Mouse (Mus musculus) heart, embryonic 14.5 days (tissue): ENCODE data around the gene Txndc16. TPM values are rescaled to one million over a fixed set of nuclear protein-coding genes. Genes with fewer than 3 reads are reported as not detected.

Experiments
- ATAC-seq: fragments of 200-750 bp; cut with Nextera tagmentation; 2 replicates; pipeline ENCODE4 v1.8.0; 2017; ENCODE audit warnings: low read depth, moderate TSS enrichment; ENCODE audit not compliant: insufficient number of reproducible peaks, insufficient read depth, low FRiP score
- H3K27ac ChIP-seq, 2 experiments: fragments of 200-500 bp in 1 of 2; fragments of 300-500 bp in 1 of 2; sonication (generic) in 1 of 2; replicated peaks in 1 of 2; 2 replicates each; pipeline ENCODE4 v1.5.1; 2012 to 2014; ENCODE audit warnings: low read depth in 2 of 2, low read length in 2 of 2, control low read depth in 1 of 2, mild to moderate bottlenecking in 1 of 2, mixed read lengths in 1 of 2; ENCODE audit not compliant: control insufficient read depth in 1 of 2, insufficient read depth in 1 of 2
- H3K27me3 ChIP-seq: fragments of 300-500 bp; sonication (generic); 2 replicates; pipeline ENCODE4 v1.6.1; 2014; ENCODE audit warnings: mild to moderate bottlenecking, low read length, control low read depth; ENCODE audit not compliant: control insufficient read depth, insufficient read depth
- H3K36me3 ChIP-seq: fragments of 300-500 bp; sonication (generic); 2 replicates; pipeline ENCODE4 v1.6.1; 2014; ENCODE audit warnings: mild to moderate bottlenecking, control low read depth, low read length, mixed read lengths; ENCODE audit not compliant: control insufficient read depth, insufficient read depth
- H3K4me1 ChIP-seq, 2 experiments: fragments of 200-500 bp in 1 of 2; fragments of 300-500 bp in 1 of 2; sonication (generic) in 1 of 2; 2 replicates each; pipeline ENCODE4 v1.6.1; 2012 to 2014; ENCODE audit warnings: low read length in 2 of 2, control low read depth in 1 of 2, mixed read lengths in 1 of 2; ENCODE audit not compliant: control insufficient read depth in 2 of 2, insufficient read depth in 2 of 2
- H3K4me2 ChIP-seq: fragments of 300-500 bp; sonication (generic); 2 replicates; pipeline ENCODE4 v1.6.1; 2014; ENCODE audit warnings: mild to moderate bottlenecking, low read length
- H3K4me3 ChIP-seq, 2 experiments: fragments of 200-500 bp in 1 of 2; fragments of 300-500 bp in 1 of 2; sonication (generic) in 1 of 2; 2 replicates each; pipeline ENCODE4 v1.5.1; 2012 to 2014; ENCODE audit warnings: low read length in 2 of 2, mild to moderate bottlenecking in 2 of 2, control low read depth in 1 of 2, low read depth in 1 of 2, moderate library complexity in 1 of 2; ENCODE audit not compliant: control insufficient read depth in 1 of 2, insufficient read depth in 1 of 2
- H3K9ac ChIP-seq: fragments of 300-500 bp; sonication (generic); 2 replicates; pipeline ENCODE4 v1.6.1; 2014; ENCODE audit warnings: mild to moderate bottlenecking, low read length
- H3K9me3 ChIP-seq: fragments of 300-500 bp; sonication (generic); 2 replicates; pipeline ENCODE4 v1.6.1; 2016; ENCODE audit warnings: low read length, control low read depth; ENCODE audit not compliant: control insufficient read depth
- WGBS: fragments of 180-500 bp; shearing (Covaris S2); extraction: QIAGEN DNeasy Blood & Tissue Kit; methylation state at CpG from one replicate; pipeline ENCODE4 v1.1.7; 2014; 5-methylcytosine and 5-hydroxymethylcytosine counted together
- polyA plus RNA-seq: library from polyadenylated mRNA; unstranded; fragments of >200 nt; fragmentation: Nextera tagmentation; extraction: Ambion mirVana; gene quantifications from 2 replicates; pipeline ENCODE4 v1.2.1, GENCODE M21; 2014

Gene Txndc16
- polyA plus RNA-seq, 1 experiment from 2014 or later: 17.7 TPM

GRCm38 (mm10) chr14:45153258-45153657 is 66.9 kb downstream of the Txndc16 start:
- Histone ChIP-seq H3K9ac (no peak overlapping the region), H3K4me1 (no peaks in the 10 kb centered on the region), H3K27ac (no peak overlapping the region), H3K9me3 (no peaks in the 10 kb centered on the region), H3K4me2 (no peak overlapping the region), H3K4me3 (no peak overlapping the region), H3K36me3 (no peaks in the 10 kb centered on the region), H3K27me3 (no peaks in the 10 kb centered on the region)
- WGBS: 75% methylated on average over 2 of the region's 2 CpGs
- no peak for ATAC-seq

GRCm38 (mm10) chr14:45142511-45142910 is 77.6 kb downstream of the Txndc16 start:
- Histone ChIP-seq H3K27me3 (no peaks in the 10 kb centered on the region), H3K36me3 (no peaks in the 10 kb centered on the region), H3K9me3 (no peaks in the 10 kb centered on the region), H3K9ac (no peak overlapping the region), H3K4me3 (no peak overlapping the region), H3K4me2 (no peak overlapping the region), H3K4me1 (no peaks in the 10 kb centered on the region), H3K27ac (no peak overlapping the region)
- WGBS: 51% methylated on average over 4 of the region's 4 CpGs
- no peak for ATAC-seq

GRCm38 (mm10) chr14:45140344-45141080 is 79.6 kb downstream of the Txndc16 start:
- H3K27ac ChIP-seq: no peak overlapping the region
- no peak overlapping the region for H3K4me2 ChIP-seq
- H3K9ac ChIP-seq: no peak overlapping the region
- no peak overlapping the region for H3K4me3 ChIP-seq
- ATAC-seq: no peak
- H3K36me3 ChIP-seq: no peaks in the 10 kb centered on the region
- WGBS: 64% methylated on average over 17 of the region's 17 CpGs
- H3K27me3 ChIP-seq: no peaks in the 10 kb centered on the region
- peaks cover 1 to 6% of the 10 kb centered on the region in 2 experiments; a peak in 3 of 4 replicates for H3K4me1 ChIP-seq
- H3K9me3 ChIP-seq: no peaks in the 10 kb centered on the region

- Histone ChIP-seq H3K27ac (no peak overlapping the region), H3K4me1 (peaks cover 2 to 8% of the 10 kb centered on the region in 2 experiments; a peak in 3 of 4 replicates), H3K36me3 (no peaks in the 10 kb centered on the region; the same call in 1 of the 2 replicates), H3K9me3 (no peaks in the 10 kb centered on the region), H3K9ac (no peak overlapping the region), H3K4me3 (no peak overlapping the region), H3K4me2 (no peak overlapping the region), H3K27me3 (no peaks in the 10 kb centered on the region)
- WGBS: 57% methylated on average over 2 of the region's 2 CpGs
- no peak for ATAC-seq
Observed at GRCm38 (mm10) chr14:45135961-45136360, 84.2 kb downstream of the Txndc16 start.

GRCm38 (mm10) chr14:45135560-45135959 is 84.6 kb downstream of the Txndc16 start:
- 21% methylated on average over 9 of the region's 9 CpGs for WGBS
- no peak for ATAC-seq
- Histone ChIP-seq H3K4me3 (no peak overlapping the region), H3K36me3 (no peaks in the 10 kb centered on the region; the same call in 1 of the 2 replicates), H3K27me3 (no peaks in the 10 kb centered on the region), H3K27ac (no peak overlapping the region), H3K9me3 (no peaks in the 10 kb centered on the region), H3K4me1 (peaks cover 2 to 8% of the 10 kb centered on the region in 2 experiments; a peak in 3 of 4 replicates), H3K4me2 (no peak overlapping the region), H3K9ac (no peak overlapping the region)

GRCm38 (mm10) chr14:45118359-45118758 is 101.8 kb downstream of the Txndc16 start:
- Histone ChIP-seq H3K4me2 (no peak overlapping the region), H3K9me3 (no peaks in the 10 kb centered on the region), H3K36me3 (no peaks in the 10 kb centered on the region), H3K9ac (no peak overlapping the region), H3K4me1 (no peaks in the 10 kb centered on the region), H3K27me3 (no peaks in the 10 kb centered on the region), H3K27ac (no peak overlapping the region), H3K4me3 (no peak overlapping the region)
- 53% methylated on average over 4 of the region's 4 CpGs for WGBS
- no peak for ATAC-seq

- H3K36me3 ChIP-seq: no peaks in the 10 kb centered on the region
- ATAC-seq: no peak
Observed at GRCm38 (mm10) chr14:45102201-45102600, 117.9 kb downstream of the Txndc16 start.

GRCm38 (mm10) chr14:45092327-45092726 is 127.8 kb downstream of the Txndc16 start:
- no peak overlapping the region for H3K9ac ChIP-seq
- ATAC-seq: no peak
- H3K27me3 ChIP-seq: no peaks in the 10 kb centered on the region
- H3K36me3 ChIP-seq: no peaks in the 10 kb centered on the region
- no peak overlapping the region for H3K4me2 ChIP-seq
- no peak overlapping the region for H3K27ac ChIP-seq
- no peak overlapping the region for H3K4me3 ChIP-seq
- no peaks in the 10 kb centered on the region for H3K9me3 ChIP-seq
- no peaks in the 10 kb centered on the region for H3K4me1 ChIP-seq
- WGBS: 54% methylated on average over 3 of the region's 3 CpGs

More at GRCm38 (mm10) chr14:45102201-45102600, 117.9 kb downstream of the Txndc16 start:
- Histone ChIP-seq H3K4me1 (no peaks in the 10 kb centered on the region), H3K9ac (no peak overlapping the region), H3K9me3 (no peaks in the 10 kb centered on the region), H3K4me3 (no peak overlapping the region), H3K27me3 (no peaks in the 10 kb centered on the region), H3K4me2 (no peak overlapping the region), H3K27ac (no peak overlapping the region)
- 79% methylated on average over 8 of the region's 8 CpGs for WGBS
